Mouse (Mus musculus) testis, adult 2 months (tissue): ENCODE measurements around the gene Pdcd6.

Experiments used
- CTCF ChIP-seq: fragments of 200-500 bp; IDR thresholded peaks from 2 replicates; pipeline ENCODE4 v1.5.1; 2012; ENCODE audit warnings: low read depth, mild to moderate bottlenecking, inconsistent platforms, low read length, moderate library complexity; ENCODE audit not compliant: control insufficient read depth, insufficient read depth, insufficient replicate concordance
- POLR2A ChIP-seq: fragments of 200-500 bp; IDR thresholded peaks from 2 replicates; pipeline ENCODE4 v1.6.1; 2012; ENCODE audit warnings: low read depth, mild to moderate bottlenecking, inconsistent platforms, low read length, moderate library complexity; ENCODE audit not compliant: control insufficient read depth

DNA sequence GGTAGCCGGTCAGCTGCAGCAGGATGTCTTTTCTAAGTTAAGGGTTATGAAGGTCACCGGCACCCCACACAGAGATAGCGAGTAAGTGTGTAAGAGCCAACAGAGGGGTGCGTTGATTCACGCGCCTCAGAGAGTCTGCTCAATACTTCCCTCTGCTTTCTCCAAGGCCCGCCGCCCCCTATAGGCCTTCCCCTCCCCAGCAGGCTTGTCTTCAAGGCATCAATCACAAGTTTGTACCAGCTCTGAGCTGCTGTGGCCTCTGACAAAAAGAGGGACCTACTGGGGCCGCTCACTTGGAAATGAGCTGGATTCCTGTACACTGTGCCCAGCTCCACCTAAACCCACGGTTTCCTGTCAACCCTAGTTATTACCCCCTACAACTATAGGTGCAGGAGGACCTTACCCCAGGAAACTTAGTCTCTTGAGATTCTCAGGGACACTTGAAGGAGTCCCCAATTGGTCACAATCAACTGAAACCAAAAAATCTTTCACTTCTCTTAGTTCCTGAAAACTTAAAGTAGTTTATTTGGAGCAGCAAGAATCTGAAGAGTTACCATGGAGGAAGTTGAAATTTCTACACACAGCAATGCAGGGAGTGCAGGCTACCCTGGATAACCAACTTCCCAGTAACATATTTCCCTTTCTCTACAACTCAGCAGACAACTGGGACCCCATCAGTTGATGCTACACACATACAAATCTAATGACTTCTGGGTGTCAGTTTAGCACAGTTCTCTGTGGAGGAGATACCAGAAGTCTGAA is 57.0 kb downstream of the Pdcd6 start:
- no peak for TF ChIP-seq POLR2A
- no peak for TF ChIP-seq CTCF
